Mouse (Mus musculus): Measurements from ENCODE around the gene Eea1. TPM values are rescaled to one million over a fixed set of nuclear protein-coding genes. Genes with fewer than 3 reads are reported as not detected.
A peak's percentile ranks its signal among the peaks of the same experiment; 100 is the strongest.
"Not testable (repeated sequence)": the region's sequence is repeated elsewhere in the genome, so short reads cannot be mapped to it uniquely, and the experiment has no call there.

Eea1 gene
- polyA plus RNA-seq, 1 experiment from 2014 or later = 23.8 TPM

GRCm38 (mm10) chr10:95911016-95911415 lies 29.4 kb upstream of the Eea1 start:
- Histone ChIP-seq H3K27ac (ENCODE audit: poor library complexity, severe bottlenecking) (no peak overlapping the region), H3K4me3 (no peak overlapping the region), H3K9ac (no peak overlapping the region), H3K27me3 (replicated peaks) (no peaks in the 10 kb centered on the region), H3K4me2 (no peak overlapping the region), H3K36me3 (no peaks in the 10 kb centered on the region), H3K4me1 (replicated peaks) (no peaks in the 10 kb centered on the region), H3K9me3 (replicated peaks) (no peaks in the 10 kb centered on the region)
- ATAC-seq (ENCODE audit: insufficient number of reproducible peaks, low FRiP score) = no peak
- 73% methylated on average over 5 of the region's 5 CpGs for whole genome bisulfite sequencing

GRCm38 (mm10) chr10:95914434-95915174 lies 25.8 kb upstream of the Eea1 start:
- no peak overlapping the region for H3K27ac ChIP-seq (ENCODE audit: poor library complexity, severe bottlenecking)
- no peaks in the 10 kb centered on the region for H3K36me3 ChIP-seq
- WGBS = 76% methylated on average over 5 of the region's 5 CpGs
- H3K4me3 ChIP-seq = no peak overlapping the region
- no peaks in the 10 kb centered on the region for H3K4me1 ChIP-seq (replicated peaks)
- H3K9me3 ChIP-seq (replicated peaks) = no peaks in the 10 kb centered on the region
- H3K27me3 ChIP-seq (replicated peaks) = no peaks in the 10 kb centered on the region
- H3K9ac ChIP-seq = no peak overlapping the region
- ATAC-seq (ENCODE audit: insufficient number of reproducible peaks, low FRiP score) = no peak
- no peak overlapping the region for H3K4me2 ChIP-seq

GRCm38 (mm10) chr10:95918716-95919115 lies 21.7 kb upstream of the Eea1 start:
- Histone ChIP-seq H3K4me2 (no peak overlapping the region), H3K9me3 (replicated peaks) (no peaks in the 10 kb centered on the region), H3K36me3 (no peaks in the 10 kb centered on the region), H3K27me3 (replicated peaks) (no peaks in the 10 kb centered on the region), H3K4me1 (replicated peaks) (no peaks in the 10 kb centered on the region), H3K9ac (no peak overlapping the region), H3K27ac (ENCODE audit: poor library complexity, severe bottlenecking) (no peak overlapping the region), H3K4me3 (no peak overlapping the region)
- WGBS = 50% methylated on average over 3 of the region's 3 CpGs
- ATAC-seq (ENCODE audit: insufficient number of reproducible peaks, low FRiP score) = no peak

- no peak overlapping the region for H3K4me2 ChIP-seq
- no peak for ATAC-seq (ENCODE audit: insufficient number of reproducible peaks, low FRiP score)
- H3K4me1 ChIP-seq (replicated peaks) = no peaks in the 10 kb centered on the region
- H3K27me3 ChIP-seq (replicated peaks) = no peaks in the 10 kb centered on the region
- H3K9me3 ChIP-seq (replicated peaks) = no peaks in the 10 kb centered on the region
- H3K36me3 ChIP-seq = no peaks in the 10 kb centered on the region
- WGBS = 75% methylated on average over 6 of the region's 6 CpGs
- no peak overlapping the region for H3K9ac ChIP-seq
- H3K4me3 ChIP-seq = no peak overlapping the region
- H3K27ac ChIP-seq (ENCODE audit: poor library complexity, severe bottlenecking) = no peak overlapping the region
Observed at GRCm38 (mm10) chr10:95923263-95924217, 16.9 kb upstream of the Eea1 start.

GRCm38 (mm10) chr10:95933631-95934030 lies 6.8 kb upstream of the Eea1 start:
- not testable (repeated sequence) for H3K4me1 ChIP-seq (replicated peaks); ATAC-seq (ENCODE audit: insufficient number of reproducible peaks, low FRiP score); H3K9me3 ChIP-seq (replicated peaks); H3K4me3 ChIP-seq; H3K27ac ChIP-seq (ENCODE audit: poor library complexity, severe bottlenecking); H3K9ac ChIP-seq; H3K27me3 ChIP-seq (replicated peaks); H3K4me2 ChIP-seq; H3K36me3 ChIP-seq
- WGBS = 89% methylated on average over 13 of the region's 13 CpGs

GRCm38 (mm10) chr10:95940901-95941767 lies 684 bp downstream of the Eea1 start:
- H3K36me3 ChIP-seq = no peaks in the 10 kb centered on the region; the same call in 1 of the 2 replicates
- H3K4me3 ChIP-seq = peak overlapping the region; percentile 89
- WGBS = 3% methylated on average over 68 of the region's 69 CpGs

GRCm38 (mm10) chr10:95941768-95942425 lies 1.4 kb downstream of the Eea1 start:
- no peaks in the 10 kb centered on the region for H3K9me3 ChIP-seq (replicated peaks)
- 47% methylated on average over 6 of the region's 6 CpGs for WGBS
- H3K4me1 ChIP-seq (replicated peaks) = peaks cover 15% of the 10 kb centered on the region
- peak overlapping the region; percentile 76 for H3K4me2 ChIP-seq
- no peaks in the 10 kb centered on the region; the same call in 1 of the 2 replicates for H3K36me3 ChIP-seq
- H3K27ac ChIP-seq (ENCODE audit: poor library complexity, severe bottlenecking) = no peak overlapping the region
- peak overlapping the region; percentile 89 for H3K4me3 ChIP-seq
- H3K9ac ChIP-seq = peak overlapping the region; percentile 36; the same call in 1 of the 2 replicates
- ATAC-seq (ENCODE audit: insufficient number of reproducible peaks, low FRiP score) = no peak
- no peaks in the 10 kb centered on the region for H3K27me3 ChIP-seq (replicated peaks)

More at GRCm38 (mm10) chr10:95940901-95941767, 684 bp downstream of the Eea1 start:
- peaks cover 16% of the 10 kb centered on the region for H3K4me1 ChIP-seq (replicated peaks)
- no peaks in the 10 kb centered on the region for H3K27me3 ChIP-seq (replicated peaks)
- H3K27ac ChIP-seq (ENCODE audit: poor library complexity, severe bottlenecking) = peak overlapping the region; percentile 95
- peak overlapping the region; percentile 91 for H3K9ac ChIP-seq
- no peaks in the 10 kb centered on the region for H3K9me3 ChIP-seq (replicated peaks)
- ATAC-seq (ENCODE audit: insufficient number of reproducible peaks, low FRiP score) = peak; percentile 89
- H3K4me2 ChIP-seq = peak overlapping the region; percentile 76

GRCm38 (mm10) chr10:95945086-95945485 lies 4.6 kb downstream of the Eea1 start:
- ATAC-seq (ENCODE audit: insufficient number of reproducible peaks, low FRiP score) = no peak
- Histone ChIP-seq H3K27me3 (replicated peaks) (no peaks in the 10 kb centered on the region), H3K4me1 (replicated peaks) (peaks cover 10% of the 10 kb centered on the region), H3K4me3 (no peak overlapping the region), H3K36me3 (no peaks in the 10 kb centered on the region; the same call in 1 of the 2 replicates), H3K27ac (ENCODE audit: poor library complexity, severe bottlenecking) (no peak overlapping the region), H3K9ac (no peak overlapping the region), H3K9me3 (replicated peaks) (no peaks in the 10 kb centered on the region), H3K4me2 (no peak overlapping the region)
- 92% methylated on average over 1 of the region's 1 CpGs for WGBS

GRCm38 (mm10) chr10:95949410-95949809 lies 9.0 kb downstream of the Eea1 start:
- 0 out of 2 replicates have a peak, but pooled peaks cover 2% of the 10 kb centered on the region for H3K4me1 ChIP-seq (replicated peaks)
- H3K9me3 ChIP-seq (replicated peaks) = no peaks in the 10 kb centered on the region
- ATAC-seq (ENCODE audit: insufficient number of reproducible peaks, low FRiP score) = no peak
- 94% methylated on average over 3 of the region's 3 CpGs for WGBS
- no peak overlapping the region for H3K4me2 ChIP-seq
- H3K9ac ChIP-seq = no peak overlapping the region
- H3K4me3 ChIP-seq = no peak overlapping the region
- 0 out of 2 replicates have a peak, but pooled peaks cover 4% of the 10 kb centered on the region for H3K36me3 ChIP-seq
- H3K27ac ChIP-seq (ENCODE audit: poor library complexity, severe bottlenecking) = no peak overlapping the region
- no peaks in the 10 kb centered on the region for H3K27me3 ChIP-seq (replicated peaks)

GRCm38 (mm10) chr10:95950194-95950593 lies 9.7 kb downstream of the Eea1 start:
- Histone ChIP-seq H3K4me1 (replicated peaks) (0 out of 2 replicates have a peak, but pooled peaks cover 2% of the 10 kb centered on the region), H3K27me3 (replicated peaks) (no peaks in the 10 kb centered on the region), H3K9ac (no peak overlapping the region), H3K4me2 (no peak overlapping the region), H3K4me3 (no peak overlapping the region), H3K36me3 (0 out of 2 replicates have a peak, but pooled peaks cover 4% of the 10 kb centered on the region), H3K27ac (ENCODE audit: poor library complexity, severe bottlenecking) (no peak overlapping the region), H3K9me3 (replicated peaks) (no peaks in the 10 kb centered on the region)
- WGBS = 86% methylated on average over 5 of the region's 5 CpGs
- no peak for ATAC-seq (ENCODE audit: insufficient number of reproducible peaks, low FRiP score)

All from heart, embryonic 12.5 days (tissue).